Mouse (Mus musculus) limb, embryonic 14.5 days (tissue): ENCODE results near the gene Atp2c2. TPM values are rescaled to one million over a fixed set of nuclear protein-coding genes. Genes with fewer than 3 reads are reported as not detected.
A peak's percentile ranks its signal among the peaks of the same experiment; 100 is the strongest.

ENCODE experiments used
- ATAC-seq: fragments of 200-750 bp; cut with Nextera tagmentation; 2 replicates; pipeline ENCODE4 v1.8.0; 2017; ENCODE audit warnings: low read depth, moderate number of reproducible peaks, moderate TSS enrichment; ENCODE audit not compliant: low FRiP score
- DNase-seq: peaks from one replicate; pipeline ENCODE4 v3.0.0-alpha.2; 2015; ENCODE audit warnings: low spot score
- H3K27ac ChIP-seq: fragments of 300-500 bp; sonication (generic); replicated peaks from 2 replicates; pipeline ENCODE4 v1.5.1; 2014; ENCODE audit warnings: low read depth, mild to moderate bottlenecking, low read length, moderate library complexity, mixed read lengths
- H3K27me3 ChIP-seq: fragments of 300-500 bp; sonication (generic); 2 replicates; pipeline ENCODE4 v1.6.1; 2014; ENCODE audit warnings: low read length, mixed read lengths; ENCODE audit not compliant: control insufficient read depth, insufficient read depth
- H3K36me3 ChIP-seq: fragments of 300-500 bp; sonication (generic); 2 replicates; pipeline ENCODE4 v1.6.1; 2014; ENCODE audit warnings: mild to moderate bottlenecking, low read length, moderate library complexity, mixed read lengths; ENCODE audit not compliant: control insufficient read depth, insufficient read depth
- H3K4me1 ChIP-seq: fragments of 300-500 bp; sonication (generic); 2 replicates; pipeline ENCODE4 v1.6.1; 2014; ENCODE audit warnings: antibody characterized with exemption, low read length, mixed read lengths; ENCODE audit not compliant: control insufficient read depth, insufficient read depth
- H3K4me2 ChIP-seq: fragments of 300-500 bp; sonication (generic); replicated peaks from 2 replicates; pipeline ENCODE4 v1.6.1; 2014; ENCODE audit warnings: low read depth, mild to moderate bottlenecking, low read length, moderate library complexity; ENCODE audit not compliant: severe bottlenecking
- H3K4me3 ChIP-seq: fragments of 300-500 bp; sonication (generic); replicated peaks from 2 replicates; pipeline ENCODE4 v1.5.1; 2014; ENCODE audit warnings: low read length
- H3K9ac ChIP-seq: fragments of 300-500 bp; sonication (generic); 2 replicates; pipeline ENCODE4 v1.6.1; 2014; ENCODE audit warnings: mild to moderate bottlenecking, low read depth, low read length, moderate library complexity; ENCODE audit not compliant: severe bottlenecking
- H3K9me3 ChIP-seq: fragments of 300-500 bp; sonication (generic); 2 replicates; pipeline ENCODE4 v1.6.1; 2016; ENCODE audit warnings: low read length; ENCODE audit not compliant: control insufficient read depth
- POLR2A ChIP-seq: fragments of 200-500 bp; IDR thresholded peaks from 2 replicates; pipeline ENCODE4 v1.8.0; 2012; ENCODE audit warnings: inconsistent platforms, mild to moderate bottlenecking, moderate library complexity, borderline replicate concordance; ENCODE audit not compliant: insufficient read depth, insufficient read length; ENCODE audit errors: extremely low read depth
- WGBS: fragments of 180-500 bp; shearing (Covaris S2); extraction: QIAGEN DNeasy Blood & Tissue Kit; methylation state at CpG from one replicate; pipeline ENCODE4 v1.1.7; 2014; 5-methylcytosine and 5-hydroxymethylcytosine counted together
- polyA plus RNA-seq, 2 experiments: library from polyadenylated mRNA; depleted of rRNA in 1 of 2; stranded (reverse) in 1 of 2; unstranded in 1 of 2; fragments of >200 nt; fragmentation: Nextera tagmentation in 1 of 2; extraction: Ambion mirVana in 1 of 2; gene quantifications; 2 replicates each; pipeline versions ENCODE4 v1.2.1 to v1.2.3; 2012 to 2014

The Atp2c2 gene
- polyA plus RNA-seq, 2 experiments: 2.6 to 3.1 TPM

- no peak overlapping the region for H3K4me2 ChIP-seq
- DNase-seq: no peak
- H3K36me3 ChIP-seq: no peaks in the 10 kb centered on the region
- no peaks in the 10 kb centered on the region for H3K27me3 ChIP-seq
- no peak overlapping the region for H3K27ac ChIP-seq
- H3K4me1 ChIP-seq: peaks cover 5% of the 10 kb centered on the region; the same call in 1 of the 2 replicates
- H3K4me3 ChIP-seq: no peak overlapping the region
- H3K9me3 ChIP-seq: no peaks in the 10 kb centered on the region
- TF ChIP-seq POLR2A: no peak
- ATAC-seq: no peak
- 59% methylated on average over 11 of the region's 11 CpGs for WGBS
- H3K9ac ChIP-seq: no peak overlapping the region
Observed at GRCm38 (mm10) chr8:119663440-119663839, 36.4 kb upstream of the Atp2c2 start.

GRCm38 (mm10) chr8:119665270-119665669 lies 34.5 kb upstream of the Atp2c2 start:
- Histone ChIP-seq H3K27ac (no peak overlapping the region), H3K4me3 (no peak overlapping the region), H3K9me3 (no peaks in the 10 kb centered on the region), H3K27me3 (no peaks in the 10 kb centered on the region), H3K9ac (no peak overlapping the region), H3K4me2 (no peak overlapping the region), H3K36me3 (no peaks in the 10 kb centered on the region), H3K4me1 (peaks cover 5% of the 10 kb centered on the region; the same call in 1 of the 2 replicates)
- DNase-seq (no peak), ATAC-seq (no peak)
- no peak for TF ChIP-seq POLR2A
- WGBS: 77% methylated on average over 6 of the region's 6 CpGs

DNA sequence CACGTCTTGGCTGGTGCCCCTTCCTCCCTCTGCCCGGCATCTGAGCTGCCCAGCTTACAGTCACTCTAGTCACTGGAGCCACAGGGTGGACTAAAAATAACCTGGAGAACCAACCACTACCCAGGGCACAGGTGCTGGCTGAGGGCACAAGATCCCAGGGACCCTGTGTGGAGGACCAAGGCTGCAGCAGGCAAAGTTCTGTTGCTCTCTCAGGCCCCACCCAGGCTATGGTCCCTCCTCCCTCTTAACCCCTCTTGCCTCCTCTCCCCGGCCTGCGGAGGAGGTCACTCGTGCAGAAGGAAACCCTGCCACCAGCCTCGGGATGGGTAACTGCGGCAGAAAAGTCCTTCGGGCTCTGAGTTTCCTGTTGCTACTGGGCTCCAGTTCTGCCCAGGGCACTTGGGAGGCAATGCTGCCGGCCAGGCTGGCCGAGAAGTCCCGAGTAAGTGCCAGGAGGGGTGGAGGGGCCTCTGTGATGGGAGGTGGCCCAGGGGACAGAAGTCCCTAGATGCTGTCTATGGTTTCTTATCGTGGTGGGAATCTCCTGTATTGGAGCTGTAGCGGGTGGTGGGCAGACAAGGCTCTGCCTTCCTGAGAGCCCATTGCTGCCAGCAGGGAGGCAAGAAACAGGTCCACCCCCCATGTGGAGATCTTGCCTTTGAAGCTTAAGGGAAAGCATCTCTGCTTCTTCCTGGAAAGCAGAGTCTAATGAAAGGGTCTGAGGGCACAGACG lies 33.4 kb upstream of the Atp2c2 start, which contains the start of gene Wfdc1:
TSS of gene Wfdc1 (plus strand) at position 147 of the 733 bp plus-strand sequence.
- DNase-seq: no peak
- no peak within 1 kb of the TSS for H3K4me2 ChIP-seq

DNA sequence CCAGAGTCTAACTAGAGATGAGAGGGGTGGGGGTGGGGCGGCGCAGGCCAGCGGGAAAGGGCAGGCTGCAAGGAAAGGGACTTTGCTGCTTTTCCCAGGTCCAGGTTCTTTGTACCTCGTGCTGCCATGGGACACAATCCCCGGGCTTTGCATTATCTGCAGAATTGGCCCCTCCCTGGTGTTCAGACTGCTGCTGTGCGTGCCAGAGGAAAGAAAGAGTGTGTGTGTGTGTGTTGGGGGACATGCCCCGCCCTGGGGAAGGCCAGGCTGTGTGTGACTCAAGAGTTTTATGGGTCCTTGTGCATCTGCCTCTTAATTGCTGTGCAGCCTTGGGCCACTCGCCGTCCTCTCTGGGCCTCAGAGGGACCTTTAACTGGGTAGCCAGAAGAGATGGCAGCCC lies 31.4 kb upstream of the Atp2c2 start:
- no peaks in the 10 kb centered on the region for H3K27me3 ChIP-seq
- no peak for TF ChIP-seq POLR2A
- H3K9ac ChIP-seq: no peak overlapping the region
- H3K4me2 ChIP-seq: no peak overlapping the region
- H3K4me1 ChIP-seq: peaks cover 6% of the 10 kb centered on the region; the same call in 1 of the 2 replicates
- no peaks in the 10 kb centered on the region for H3K9me3 ChIP-seq
- no peak overlapping the region for H3K27ac ChIP-seq
- DNase-seq (no peak), ATAC-seq (no peak)
- H3K4me3 ChIP-seq: no peak overlapping the region
- 54% methylated on average over 9 of the region's 9 CpGs for WGBS
- H3K36me3 ChIP-seq: no peaks in the 10 kb centered on the region

More for the DNA sequence above, 33.4 kb upstream of the Atp2c2 start, which contains the start of gene Wfdc1:
- peaks cover 6% of the 10 kb centered on the region; the same call in 1 of the 2 replicates for H3K4me1 ChIP-seq
- H3K9ac ChIP-seq: no peak within 1 kb of the TSS
- no peak for TF ChIP-seq POLR2A
- 17% methylated on average over 12 of the region's 14 CpGs for WGBS
- no peak within 1 kb of the TSS for H3K4me3 ChIP-seq
- H3K27ac ChIP-seq: no peak within 1 kb of the TSS
- H3K27me3 ChIP-seq: no peaks in the 10 kb centered on the region
- no peaks in the 10 kb centered on the region for H3K9me3 ChIP-seq
- H3K36me3 ChIP-seq: no peaks in the 10 kb centered on the region
- ATAC-seq: no peak

DNA sequence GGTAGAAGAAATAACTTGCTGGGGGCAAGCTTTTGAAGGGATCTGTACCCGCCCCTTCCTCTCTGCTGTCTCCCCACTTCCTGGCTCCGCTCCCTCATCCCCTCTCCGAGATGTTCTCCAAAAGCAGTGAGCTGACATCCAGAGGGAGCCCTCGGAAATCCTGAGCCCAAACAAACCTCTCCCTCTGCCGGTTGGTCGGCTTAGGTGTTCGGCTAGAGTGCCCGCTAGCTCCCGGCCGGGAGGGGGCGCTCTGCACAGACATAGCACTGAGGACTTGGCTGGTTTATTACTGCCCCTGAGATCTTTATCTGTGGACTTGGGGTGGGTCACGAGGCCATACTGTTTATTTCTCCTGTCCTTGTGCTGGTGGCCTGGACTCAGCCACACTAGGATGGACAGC lies 30.5 kb upstream of the Atp2c2 start:
- Histone ChIP-seq H3K9ac (no peak overlapping the region), H3K36me3 (no peaks in the 10 kb centered on the region), H3K9me3 (no peaks in the 10 kb centered on the region), H3K27me3 (no peaks in the 10 kb centered on the region), H3K4me1 (peaks cover 6% of the 10 kb centered on the region; the same call in 1 of the 2 replicates), H3K4me3 (no peak overlapping the region), H3K4me2 (no peak overlapping the region), H3K27ac (no peak overlapping the region)
- 54% methylated on average over 12 of the region's 12 CpGs for WGBS
- ATAC-seq (0 out of 2 replicates have a peak, but pooled peaks have one; percentile 21), DNase-seq (no peak)
- TF ChIP-seq POLR2A: no peak
